Mouse (Mus musculus) layer of hippocampus, adult 18-20 months (tissue): ENCODE data around the gene Ndufaf3. TPM values are rescaled to one million over a fixed set of nuclear protein-coding genes. Genes with fewer than 3 reads are reported as not detected.

Experiments
- DNase-seq, 2 experiments: peaks; one replicate each; pipeline ENCODE4 v3.0.0; 2022; ENCODE audit warnings: low spot score in 2 of 2
- total RNA-seq, 2 experiments: library from RNA; stranded (reverse); gene quantifications; 2 replicates each; pipeline ENCODE4 v1.2.3; 2021

Gene Ndufaf3
- total RNA-seq, 2 experiments from 2014 or later = 73.5 to 75.0 TPM

DNA sequence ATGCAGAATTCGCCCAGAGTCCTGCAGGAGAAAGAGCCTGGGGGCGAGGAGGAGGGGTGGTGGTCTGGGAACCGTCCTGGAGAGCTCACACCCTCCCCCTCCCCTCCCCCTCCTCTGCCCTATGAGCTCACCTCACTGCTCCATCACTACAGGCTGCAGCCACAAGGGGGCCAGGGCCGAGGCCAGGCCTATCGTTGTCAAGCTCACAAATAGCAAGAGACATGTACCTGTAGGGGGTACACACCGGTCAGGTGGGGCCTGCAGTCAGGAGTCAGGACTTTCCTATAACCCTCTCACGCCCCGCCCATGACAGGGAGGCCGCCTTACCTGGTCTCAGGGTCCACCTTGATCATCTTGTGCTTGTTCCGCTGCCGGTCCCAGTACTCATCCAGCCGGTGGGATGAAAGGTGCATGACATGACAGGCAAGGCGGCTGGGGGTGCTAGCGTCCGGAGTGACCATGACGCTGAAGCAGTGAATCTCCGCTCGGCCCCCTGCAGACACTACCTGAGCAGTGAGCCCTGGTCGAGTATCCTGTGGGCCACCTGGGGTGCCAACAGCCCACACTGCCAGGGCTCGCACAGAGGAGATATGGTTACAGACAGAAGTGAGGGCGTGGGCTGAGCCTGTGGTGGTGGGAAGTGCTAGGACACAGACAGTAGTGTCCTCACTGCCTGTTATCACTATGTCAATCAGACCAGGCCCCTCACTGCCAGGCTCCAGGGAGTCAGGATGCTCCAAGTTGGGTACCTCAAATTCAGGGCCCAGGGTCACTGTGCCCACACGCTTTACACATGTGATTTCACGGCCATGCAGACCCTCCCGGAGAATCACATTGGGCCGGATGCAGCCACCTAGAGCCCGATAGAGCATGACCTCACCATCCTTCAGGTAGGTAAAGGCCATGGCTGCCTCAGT lies 6.8 kb upstream of the Ndufaf3 start:
- DNase-seq = no peak

DNA sequence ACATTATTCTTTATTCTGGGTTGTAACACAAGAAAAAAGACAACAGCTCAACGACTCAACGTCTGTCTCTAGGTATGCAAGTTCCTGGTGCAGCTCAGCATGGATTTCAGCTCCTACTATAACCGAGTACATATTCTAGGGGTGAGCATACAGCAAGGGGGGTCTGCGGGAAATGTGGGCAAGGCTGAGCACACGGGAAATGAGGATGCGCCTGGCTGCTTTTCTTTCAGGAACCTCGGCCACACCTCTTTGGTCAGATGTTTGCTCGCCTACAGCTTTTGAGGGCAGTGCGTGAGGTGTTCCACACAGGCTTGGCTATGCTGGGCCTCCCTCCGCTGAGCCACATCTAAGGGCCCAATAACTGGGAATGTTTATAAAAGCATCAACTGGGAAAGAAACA lies 5.1 kb upstream of the Ndufaf3 start:
- no peak for DNase-seq

DNA sequence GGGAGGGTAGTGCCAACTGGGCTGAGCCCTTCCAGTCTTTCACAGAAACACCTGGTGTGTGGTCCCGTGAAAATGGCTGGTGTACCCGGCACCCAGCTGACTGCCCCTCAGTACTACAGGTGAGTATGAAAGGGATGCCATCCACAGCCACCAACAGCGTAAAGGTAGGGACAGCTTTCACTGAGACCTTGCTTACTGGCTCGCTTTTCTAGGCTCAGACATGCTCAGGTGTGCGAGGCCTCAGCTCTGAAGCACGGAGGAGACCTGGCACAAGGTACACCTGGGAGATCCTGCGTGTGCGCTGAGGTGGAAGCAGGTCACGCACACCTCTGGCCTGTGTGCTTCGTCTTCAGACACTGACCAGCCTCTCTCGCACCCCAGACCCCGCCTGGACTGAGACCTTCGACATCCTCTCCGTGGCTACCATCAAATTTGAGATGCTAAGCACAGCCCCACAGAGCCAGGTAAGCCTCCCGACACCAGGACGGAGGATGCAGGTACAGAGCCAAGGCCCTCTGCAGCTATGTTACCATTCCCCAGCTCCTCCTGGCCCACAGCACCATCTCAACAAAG lies 4.3 kb upstream of the Ndufaf3 start:
- DNase-seq = no peak

DNA sequence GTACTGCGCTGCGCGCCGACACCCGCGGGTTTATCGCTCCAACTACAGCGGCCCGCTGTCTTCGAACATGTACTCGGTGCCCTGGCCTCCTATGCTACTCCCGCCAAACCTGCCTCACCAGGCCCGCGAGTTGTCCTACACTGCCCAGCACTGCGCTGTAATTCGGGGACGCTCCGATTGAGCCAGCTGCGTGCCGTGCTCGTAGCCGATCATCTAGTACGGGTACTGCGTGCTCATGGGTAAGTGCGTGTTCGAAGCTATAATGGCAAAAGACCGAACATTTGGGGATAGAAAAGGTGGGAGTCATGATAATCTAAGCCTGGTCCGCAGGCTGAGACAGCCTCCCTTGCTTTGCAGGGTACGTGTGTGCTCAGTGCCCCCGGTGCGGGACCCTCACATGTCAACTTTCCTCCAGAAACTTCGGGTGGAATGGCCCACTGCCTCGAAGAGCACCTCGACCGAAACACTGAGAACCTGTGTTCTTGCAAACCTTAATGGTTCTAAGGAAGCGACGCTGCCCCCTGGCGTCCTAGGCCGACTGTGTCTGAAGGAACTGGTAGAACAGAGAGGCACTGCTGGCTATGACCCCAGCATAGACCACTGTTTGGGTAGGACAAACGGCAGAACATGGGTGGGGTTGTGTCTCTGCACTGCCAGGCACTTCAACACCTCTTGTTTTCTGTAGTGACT lies 3.1 kb upstream of the Ndufaf3 start:
- DNase-seq = peak; percentile 71 to 83

DNA sequence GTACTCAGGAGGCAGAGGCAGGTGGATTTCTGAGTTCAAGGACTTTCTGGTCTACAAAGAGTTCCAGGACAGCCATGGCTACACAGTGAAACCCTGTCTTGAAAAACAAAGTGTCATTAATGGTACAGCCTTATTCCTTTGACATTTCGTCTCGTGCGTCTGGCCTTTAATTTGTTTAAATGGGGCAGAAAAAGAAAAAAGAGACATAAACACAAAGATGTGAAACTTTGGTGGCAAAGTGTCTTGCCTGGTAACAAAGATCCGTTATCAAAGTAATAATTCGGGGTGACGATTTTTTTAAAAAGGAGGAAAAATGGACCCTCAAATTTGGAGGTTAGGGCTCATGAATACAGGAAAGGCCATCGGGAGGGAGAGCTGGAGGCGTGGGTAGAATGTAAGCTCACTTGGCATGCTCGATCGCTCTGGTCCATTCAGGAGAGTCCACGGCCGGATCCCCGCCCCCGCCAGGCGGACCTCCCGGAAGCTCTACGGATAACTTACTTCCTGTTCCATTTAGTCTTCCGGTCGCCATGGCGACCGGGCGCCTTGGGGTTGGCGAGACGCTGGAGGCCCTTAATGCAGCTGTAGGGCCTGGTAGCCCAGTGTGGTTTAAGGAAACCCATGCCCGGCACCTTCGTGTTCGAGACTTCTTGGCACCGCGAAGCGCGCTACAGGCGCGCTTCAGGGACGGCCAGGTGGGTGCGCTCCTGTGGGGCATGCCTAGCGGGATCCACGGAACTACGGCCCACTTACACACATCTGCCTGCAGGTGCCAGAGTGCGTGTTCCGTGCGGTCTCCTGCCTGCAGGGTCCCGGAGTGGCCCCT lies 2.4 kb upstream of the Ndufaf3 start, which contains the start of gene Dalrd3:
Gene Dalrd3, plus strand, starts transcription at position 506 of the 826 bp plus-strand sequence.
- peak; percentile 84 to 94 for DNase-seq

DNA sequence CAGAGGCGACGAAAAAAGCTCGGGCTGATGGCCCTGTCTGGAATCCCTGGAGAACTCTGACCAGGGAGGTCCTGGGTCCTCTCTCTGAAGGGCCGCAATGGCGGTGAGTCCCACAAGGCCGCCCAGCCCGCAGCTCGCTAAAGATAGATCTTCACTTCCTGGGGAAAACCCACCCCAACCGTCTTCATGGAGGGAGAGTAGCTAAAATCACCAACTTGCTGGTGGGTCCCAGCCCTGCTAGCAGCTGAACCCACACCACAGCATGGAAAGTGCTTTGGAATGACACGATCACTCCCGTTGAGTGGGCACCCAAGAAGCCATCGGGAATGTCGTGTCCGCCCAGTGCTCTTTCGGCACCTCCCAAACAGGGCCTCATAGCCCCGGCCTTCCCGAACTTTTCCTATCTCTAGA lies 1.3 kb upstream of the Ndufaf3 start:
- no peak for DNase-seq

DNA sequence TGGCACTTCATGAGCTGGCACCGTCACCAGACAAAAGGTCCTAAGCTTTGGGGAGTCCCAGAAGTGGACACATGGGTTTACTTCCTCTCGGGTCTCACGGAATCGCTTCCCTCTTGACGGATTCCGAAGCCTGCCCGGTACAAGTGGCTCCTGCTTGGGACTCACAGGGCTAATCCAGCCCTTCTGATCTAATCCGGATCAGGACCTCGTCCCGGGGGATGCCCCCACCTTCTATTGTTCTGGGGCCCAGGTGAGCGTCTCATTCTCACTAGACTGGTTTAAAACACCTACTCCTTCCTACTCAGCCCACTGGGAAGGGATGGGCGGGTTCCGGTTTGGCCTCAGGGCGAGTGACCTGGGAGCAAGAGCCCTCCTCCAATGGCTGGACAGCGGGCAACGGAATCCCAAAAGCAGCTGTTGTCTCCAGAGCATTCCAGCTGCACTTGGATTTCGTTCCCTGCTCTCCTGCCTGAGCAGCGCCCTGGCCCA lies 741 bp upstream of the Ndufaf3 start:
- no peak for DNase-seq

DNA sequence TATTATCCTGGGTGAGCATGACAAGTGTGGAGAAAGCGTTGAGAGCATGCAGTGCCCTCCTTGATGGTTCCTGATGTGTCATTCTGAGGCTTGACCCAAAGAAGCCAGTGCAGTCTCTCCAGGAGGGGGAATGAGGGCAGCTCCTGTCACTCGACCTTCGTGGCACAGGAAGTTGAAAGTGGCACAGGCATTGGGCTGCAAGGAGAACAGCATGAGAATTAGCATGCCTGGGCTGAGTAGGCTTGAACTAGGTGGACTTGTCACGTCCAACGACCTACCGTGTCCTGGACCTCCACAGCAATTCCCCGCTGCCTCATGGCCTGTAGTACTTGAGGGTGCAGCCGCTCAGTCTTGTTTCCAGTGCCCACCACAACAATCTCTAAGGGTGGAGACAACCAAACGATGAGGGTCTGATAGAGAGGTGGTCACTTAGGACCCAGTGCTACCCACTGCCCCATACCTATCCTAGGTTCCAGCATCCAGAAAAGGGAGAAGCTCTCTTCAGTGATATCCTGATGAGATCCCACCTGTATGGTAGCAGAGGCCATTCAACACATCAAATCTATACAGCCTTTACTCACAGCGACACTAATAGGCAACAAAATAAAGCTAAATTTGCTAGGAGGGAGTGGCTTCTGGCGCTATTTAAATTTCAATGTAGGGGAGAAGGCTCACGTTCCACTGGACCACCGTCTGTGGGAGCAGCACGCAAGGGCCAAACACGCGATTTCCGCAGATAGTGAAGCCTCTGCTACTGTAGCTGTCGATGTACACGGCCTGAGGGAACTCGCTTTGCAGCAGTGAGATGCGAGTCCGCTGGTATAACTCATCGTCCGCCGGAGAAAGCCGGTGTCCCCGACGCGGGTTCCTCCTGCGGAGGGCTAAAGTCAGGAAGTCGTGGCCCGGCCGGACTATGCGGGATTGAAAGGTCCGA lies 1.1 kb downstream of the Ndufaf3 start:
- DNase-seq = no peak

DNA sequence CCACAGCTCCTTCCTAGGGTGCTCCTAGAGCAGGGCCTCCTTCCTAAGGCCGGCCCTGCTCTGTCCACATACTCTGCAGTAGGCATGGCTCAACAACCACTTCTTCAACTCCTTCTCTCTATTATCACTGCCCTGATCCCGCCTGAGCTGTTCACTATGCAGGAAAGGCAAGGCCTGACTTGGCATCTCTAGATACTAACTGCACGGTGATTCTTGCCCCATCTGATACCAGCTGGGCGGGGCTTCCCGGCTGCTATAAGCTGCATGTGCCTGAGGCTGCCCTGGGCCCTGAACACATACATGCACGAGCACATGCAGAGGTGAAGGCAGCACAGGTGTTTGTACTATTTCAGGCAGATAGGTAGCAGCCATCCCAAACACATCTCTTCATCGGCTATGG lies 3.1 kb downstream of the Ndufaf3 start:
- DNase-seq = no peak

DNA sequence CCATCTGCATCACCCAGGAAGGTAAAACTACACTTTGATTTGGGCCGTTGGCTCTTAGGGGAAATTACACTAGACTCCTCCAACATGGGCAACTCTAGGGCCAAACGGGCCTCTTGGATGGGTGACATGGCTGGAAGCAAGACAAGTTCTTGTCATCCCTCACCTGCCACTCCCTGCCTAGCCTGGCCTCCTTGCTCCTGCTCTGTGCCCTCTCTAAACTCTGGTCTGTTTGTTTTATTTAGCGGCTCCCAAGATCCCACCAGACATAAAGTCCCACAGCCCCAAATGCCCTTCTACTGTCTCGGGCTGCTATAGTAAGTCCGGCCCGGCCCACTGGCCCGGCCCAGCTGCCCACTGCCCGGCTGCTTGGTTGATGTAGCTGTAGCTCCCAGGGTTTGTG lies 3.6 kb downstream of the Ndufaf3 start:
- DNase-seq = no peak

DNA sequence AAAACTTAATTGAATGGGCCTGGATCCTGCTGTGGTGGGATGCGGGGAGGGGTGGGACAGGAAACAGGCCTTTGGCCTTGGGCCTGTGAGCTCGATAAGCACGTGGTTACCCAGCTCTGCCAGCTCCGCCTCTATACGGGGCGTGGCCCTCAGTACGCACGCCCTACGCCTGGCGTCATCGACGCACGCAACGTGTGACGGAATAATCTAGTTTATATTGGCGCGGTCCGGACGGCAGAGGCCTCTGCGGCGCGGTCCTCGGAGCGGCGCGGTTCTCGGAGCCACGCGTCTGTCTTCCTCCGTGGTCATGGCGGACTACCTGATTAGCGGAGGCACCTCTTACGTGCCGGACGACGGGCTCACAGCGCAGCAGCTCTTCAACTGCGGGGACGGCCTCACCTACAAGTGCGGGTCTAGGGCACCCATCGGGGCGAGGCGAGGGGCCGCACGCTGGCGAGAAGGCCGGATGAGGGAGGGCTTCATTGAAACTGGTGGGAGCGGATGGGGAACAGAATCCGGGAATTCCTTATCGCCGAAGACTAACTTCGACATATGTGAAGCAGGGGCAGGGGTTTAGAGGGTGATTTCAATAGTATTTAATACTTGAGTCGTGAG lies 6.9 kb downstream of the Ndufaf3 start, which contains the start of gene Impdh2:
Gene Impdh2, plus strand, starts transcription at position 60 of the 615 bp plus-strand sequence.
- DNase-seq = peak; percentile 91 to 96

DNA sequence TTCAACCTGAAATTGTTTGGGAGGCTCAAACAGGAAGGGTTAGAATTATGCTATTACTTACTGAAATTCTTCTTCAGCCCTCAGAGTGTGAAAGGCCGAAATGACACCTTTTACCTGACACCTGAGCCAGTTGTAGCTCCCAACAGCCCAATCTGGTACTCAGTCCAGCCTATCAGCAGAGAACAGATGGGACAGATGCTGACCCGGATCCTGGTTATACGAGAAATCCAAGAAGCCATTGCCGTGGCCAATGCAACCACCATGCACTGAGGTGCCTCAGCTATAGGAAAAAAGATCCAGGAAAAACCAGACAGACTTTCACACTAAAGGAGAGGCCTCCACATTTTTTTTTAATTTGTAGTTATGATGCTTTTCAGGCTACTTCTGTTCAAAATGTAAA lies 8.1 kb downstream of the Ndufaf3 start:
- no peak for DNase-seq

DNA sequence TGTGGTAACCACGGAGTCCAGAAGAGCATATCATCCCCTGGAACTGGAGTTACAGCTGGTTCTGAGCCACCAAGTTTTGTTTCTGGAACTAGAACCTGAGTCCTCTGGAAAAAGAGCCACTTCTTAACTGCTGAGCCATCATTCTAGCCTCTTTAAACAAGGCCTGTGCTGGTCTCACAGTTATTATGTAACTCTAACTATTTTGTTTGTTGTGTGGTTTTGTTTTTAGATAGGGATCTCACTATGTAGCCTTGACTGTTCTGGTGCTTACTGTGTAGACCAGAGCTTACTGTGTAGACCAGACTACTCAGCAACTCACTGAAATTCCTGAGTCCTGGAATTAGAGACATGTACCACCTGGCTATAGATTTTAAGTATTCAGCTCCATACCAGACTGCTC lies 20.4 kb downstream of the Ndufaf3 start:
- DNase-seq = no peak

DNA sequence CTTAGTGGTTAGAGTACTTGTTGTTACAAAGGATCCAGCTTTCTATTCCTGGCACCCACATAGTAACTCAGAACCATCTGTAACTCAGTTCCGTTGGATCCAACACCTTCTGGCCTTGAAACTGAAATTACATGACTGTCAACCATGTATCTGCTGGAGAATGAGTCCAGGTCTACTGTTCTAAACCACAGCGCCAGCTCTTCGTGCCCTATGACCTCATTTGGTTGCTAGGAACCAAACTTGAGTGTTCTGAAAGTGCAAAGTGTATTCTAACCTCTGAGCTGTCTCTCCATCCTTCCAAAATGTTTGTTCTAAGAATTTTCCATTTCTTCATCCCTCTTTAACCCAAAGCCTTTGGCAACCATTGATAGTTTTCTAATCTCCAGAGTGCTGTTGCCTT lies 21.2 kb downstream of the Ndufaf3 start:
- no peak for DNase-seq

DNA sequence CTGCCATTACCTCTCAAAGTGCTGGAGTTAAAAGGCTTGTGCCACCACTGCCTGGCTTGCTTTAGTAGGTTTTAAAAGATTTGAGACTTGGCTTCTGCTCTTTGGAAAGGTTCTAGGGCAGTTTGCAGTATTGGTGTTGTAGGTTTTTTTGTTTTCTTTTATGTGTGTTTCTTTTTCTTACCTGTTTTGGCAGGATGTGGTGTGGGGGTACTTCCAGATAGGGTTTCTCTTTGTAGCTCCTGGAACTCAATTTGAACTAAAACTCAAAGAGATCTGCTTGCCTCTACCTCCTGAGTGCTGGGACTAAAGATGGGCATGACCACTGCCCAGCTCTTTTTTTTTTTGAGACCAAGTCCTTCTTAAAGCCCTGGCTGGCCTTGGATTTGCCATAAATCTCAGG lies 26.4 kb downstream of the Ndufaf3 start:
- no peak for DNase-seq

DNA sequence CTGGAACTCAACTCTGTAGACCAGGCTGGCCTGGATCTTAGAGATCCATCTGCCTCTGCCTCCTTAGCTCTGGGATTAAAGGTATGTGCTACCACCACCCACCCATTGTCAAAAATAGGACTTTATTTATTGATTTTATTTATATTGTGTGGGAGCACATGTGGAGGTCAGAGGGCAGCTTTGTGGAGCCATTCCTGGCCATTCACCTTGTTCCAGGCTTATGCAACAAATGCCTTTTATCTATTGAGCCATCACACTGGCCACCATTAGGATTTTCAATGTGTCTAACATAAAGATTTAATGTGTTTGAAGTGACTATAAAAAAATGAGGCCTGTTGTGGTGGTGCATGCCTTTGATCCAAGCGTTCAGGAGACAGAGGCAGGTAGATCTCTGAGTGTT lies 35.7 kb downstream of the Ndufaf3 start:
- DNase-seq = no peak

DNA sequence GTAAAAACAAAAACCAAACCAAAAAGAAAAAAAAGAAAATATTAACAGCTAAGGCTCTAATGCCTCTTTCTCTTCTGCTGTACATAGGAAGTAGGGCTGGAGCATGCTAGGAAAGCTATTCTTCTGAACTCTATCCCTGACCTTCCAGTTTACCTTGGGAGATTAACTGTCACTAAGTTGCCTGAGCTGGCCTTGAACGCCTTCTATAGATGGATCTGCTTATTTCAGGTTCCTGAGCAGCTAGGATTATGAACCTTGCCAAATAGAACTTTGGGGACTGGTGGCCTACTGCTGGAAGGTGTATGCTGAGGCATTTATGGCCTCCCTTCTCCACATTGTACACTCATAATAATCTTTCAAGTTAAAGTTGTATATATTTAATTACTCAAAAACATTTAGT lies 36.3 kb downstream of the Ndufaf3 start:
- no peak for DNase-seq

DNA sequence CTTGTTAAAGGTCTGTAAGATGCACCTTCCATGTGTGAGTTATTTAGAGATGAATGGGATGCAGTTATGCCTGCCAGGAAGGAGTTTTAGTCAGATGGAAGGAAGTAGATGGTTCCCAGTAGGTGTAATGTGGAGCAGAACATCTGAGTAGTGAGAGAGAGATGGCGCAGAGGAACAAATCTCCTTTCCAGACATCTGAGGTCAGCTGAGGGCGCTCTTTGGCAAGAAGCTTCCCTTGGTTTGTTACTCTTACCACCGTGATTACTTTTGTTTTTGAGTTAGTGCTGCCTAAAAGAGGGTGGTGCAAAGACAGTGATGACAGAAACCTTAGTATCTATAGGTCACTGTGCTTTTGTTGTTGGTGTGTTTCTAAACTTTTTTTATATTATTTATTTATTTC lies 41.8 kb downstream of the Ndufaf3 start:
- DNase-seq = no peak

DNA sequence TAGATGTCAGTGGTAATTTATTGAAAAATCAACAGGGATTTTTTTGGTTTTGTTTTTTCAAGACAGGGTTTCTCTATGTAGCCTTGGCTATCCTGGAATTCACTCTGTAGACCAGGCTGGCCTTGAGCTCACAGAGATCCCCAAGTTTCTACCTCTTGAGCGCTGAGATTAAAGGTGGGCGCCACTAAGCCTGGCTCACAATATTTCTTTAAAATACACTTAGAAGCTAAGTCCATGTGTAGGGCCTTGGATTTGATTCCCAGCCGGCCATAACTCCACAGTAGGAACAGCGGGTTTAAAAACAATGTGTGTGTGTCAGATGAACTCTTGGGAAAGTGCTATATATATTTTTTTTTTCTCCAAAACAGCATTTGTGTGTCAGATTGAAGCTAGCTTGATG lies 43.9 kb downstream of the Ndufaf3 start:
- DNase-seq = no peak
